Mouse (Mus musculus) heart, embryonic 14.5 days (tissue): ENCODE data around the gene Ccdc36. TPM values are rescaled to one million over a fixed set of nuclear protein-coding genes. Genes with fewer than 3 reads are reported as not detected.
A peak's percentile ranks its signal among the peaks of the same experiment; 100 is the strongest.

Experiments
- ATAC-seq: fragments of 200-750 bp; cut with Nextera tagmentation; 2 replicates; pipeline ENCODE4 v1.8.0; 2017; ENCODE audit warnings: low read depth, moderate TSS enrichment; ENCODE audit not compliant: insufficient number of reproducible peaks, insufficient read depth, low FRiP score
- H3K27ac ChIP-seq, 2 experiments: fragments of 200-500 bp in 1 of 2; fragments of 300-500 bp in 1 of 2; sonication (generic) in 1 of 2; replicated peaks in 1 of 2; 2 replicates each; pipeline ENCODE4 v1.5.1; 2012 to 2014; ENCODE audit warnings: low read depth in 2 of 2, low read length in 2 of 2, control low read depth in 1 of 2, mild to moderate bottlenecking in 1 of 2, mixed read lengths in 1 of 2; ENCODE audit not compliant: control insufficient read depth in 1 of 2, insufficient read depth in 1 of 2
- H3K27me3 ChIP-seq: fragments of 300-500 bp; sonication (generic); 2 replicates; pipeline ENCODE4 v1.6.1; 2014; ENCODE audit warnings: mild to moderate bottlenecking, low read length, control low read depth; ENCODE audit not compliant: control insufficient read depth, insufficient read depth
- H3K36me3 ChIP-seq: fragments of 300-500 bp; sonication (generic); 2 replicates; pipeline ENCODE4 v1.6.1; 2014; ENCODE audit warnings: mild to moderate bottlenecking, control low read depth, low read length, mixed read lengths; ENCODE audit not compliant: control insufficient read depth, insufficient read depth
- H3K4me1 ChIP-seq, 2 experiments: fragments of 200-500 bp in 1 of 2; fragments of 300-500 bp in 1 of 2; sonication (generic) in 1 of 2; 2 replicates each; pipeline ENCODE4 v1.6.1; 2012 to 2014; ENCODE audit warnings: low read length in 2 of 2, control low read depth in 1 of 2, mixed read lengths in 1 of 2; ENCODE audit not compliant: control insufficient read depth in 2 of 2, insufficient read depth in 2 of 2
- H3K4me2 ChIP-seq: fragments of 300-500 bp; sonication (generic); 2 replicates; pipeline ENCODE4 v1.6.1; 2014; ENCODE audit warnings: mild to moderate bottlenecking, low read length
- H3K4me3 ChIP-seq, 2 experiments: fragments of 200-500 bp in 1 of 2; fragments of 300-500 bp in 1 of 2; sonication (generic) in 1 of 2; 2 replicates each; pipeline ENCODE4 v1.5.1; 2012 to 2014; ENCODE audit warnings: low read length in 2 of 2, mild to moderate bottlenecking in 2 of 2, control low read depth in 1 of 2, low read depth in 1 of 2, moderate library complexity in 1 of 2; ENCODE audit not compliant: control insufficient read depth in 1 of 2, insufficient read depth in 1 of 2
- H3K9ac ChIP-seq: fragments of 300-500 bp; sonication (generic); 2 replicates; pipeline ENCODE4 v1.6.1; 2014; ENCODE audit warnings: mild to moderate bottlenecking, low read length
- H3K9me3 ChIP-seq: fragments of 300-500 bp; sonication (generic); 2 replicates; pipeline ENCODE4 v1.6.1; 2016; ENCODE audit warnings: low read length, control low read depth; ENCODE audit not compliant: control insufficient read depth
- WGBS: fragments of 180-500 bp; shearing (Covaris S2); extraction: QIAGEN DNeasy Blood & Tissue Kit; methylation state at CpG from one replicate; pipeline ENCODE4 v1.1.7; 2014; 5-methylcytosine and 5-hydroxymethylcytosine counted together
- polyA plus RNA-seq: library from polyadenylated mRNA; unstranded; fragments of >200 nt; fragmentation: Nextera tagmentation; extraction: Ambion mirVana; gene quantifications from 2 replicates; pipeline ENCODE4 v1.2.1, GENCODE M21; 2014

Gene Ccdc36
- polyA plus RNA-seq: 0.73 and 0.88 TPM in 2 replicates

DNA sequence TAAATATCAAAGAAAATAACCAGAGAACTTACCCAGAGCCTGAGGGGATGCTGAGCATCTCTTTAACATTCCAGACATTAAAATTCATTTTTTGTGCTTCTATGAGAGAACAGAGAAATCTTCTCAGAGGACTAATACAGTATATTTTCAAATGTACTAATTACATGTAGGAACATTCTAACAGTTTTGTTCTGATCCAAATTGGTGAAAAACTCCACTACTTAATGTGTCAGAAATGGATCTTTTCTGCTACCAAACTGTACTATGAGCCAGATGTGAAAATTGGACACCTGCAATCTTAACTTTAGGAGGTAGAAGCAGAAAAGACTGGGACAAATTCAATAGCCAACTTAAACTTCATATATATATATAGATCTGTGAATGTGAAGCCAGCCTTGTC is at the start of gene Ccdc36:
Gene Ccdc36, minus strand, starts transcription at position 101 of the 400 bp plus-strand sequence.
- ATAC-seq: no peak
- Histone ChIP-seq H3K27ac (no peak within 1 kb of the TSS), H3K4me2 (no peak within 1 kb of the TSS), H3K9me3 (no peaks in the 10 kb centered on the region), H3K27me3 (no peaks in the 10 kb centered on the region), H3K9ac (no peak within 1 kb of the TSS; the same call in 1 of the 2 replicates), H3K4me1 (no peaks in the 10 kb centered on the region; a peak in 1 of 4 replicates), H3K4me3 (no peak within 1 kb of the TSS), H3K36me3 (no peaks in the 10 kb centered on the region)

DNA sequence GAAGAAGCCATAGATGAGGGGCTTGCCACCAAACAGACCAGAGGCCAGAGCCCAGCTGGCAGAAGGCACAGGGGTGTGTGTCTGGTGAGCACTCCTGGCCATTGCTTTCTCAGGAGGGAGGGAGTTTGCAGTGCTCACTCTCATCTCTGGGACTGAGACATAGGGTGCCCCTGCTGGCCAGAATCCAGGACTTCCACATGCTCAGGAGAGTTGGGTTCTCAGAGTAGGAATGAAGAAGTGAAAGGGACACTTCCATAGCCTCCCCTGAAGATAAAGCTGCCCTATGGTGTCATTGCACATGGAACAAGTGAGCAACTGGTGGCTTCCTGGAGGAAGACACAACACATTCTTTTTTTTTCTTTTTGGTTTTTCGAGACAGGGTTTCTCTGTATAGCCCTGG is 46.2 kb upstream of the Ccdc36 start:
- H3K27ac ChIP-seq: no peak overlapping the region
- no peaks in the 10 kb centered on the region for H3K9me3 ChIP-seq
- WGBS: 50% methylated on average over 1 of the region's 1 CpGs
- H3K36me3 ChIP-seq: no peaks in the 10 kb centered on the region
- no peak overlapping the region for H3K9ac ChIP-seq
- H3K4me3 ChIP-seq: no peak overlapping the region
- peaks cover 6% of the 10 kb centered on the region in 2 experiments for H3K4me1 ChIP-seq
- H3K4me2 ChIP-seq: no peak overlapping the region
- H3K27me3 ChIP-seq: no peaks in the 10 kb centered on the region
- no peak for ATAC-seq

- no peak overlapping the region for H3K4me2 ChIP-seq
- ATAC-seq: no peak
- WGBS: 56% methylated on average over 4 of the region's 4 CpGs
Measured at GRCm38 (mm10) chr9:108469845-108470244, 41.6 kb upstream of the Ccdc36 start.

DNA sequence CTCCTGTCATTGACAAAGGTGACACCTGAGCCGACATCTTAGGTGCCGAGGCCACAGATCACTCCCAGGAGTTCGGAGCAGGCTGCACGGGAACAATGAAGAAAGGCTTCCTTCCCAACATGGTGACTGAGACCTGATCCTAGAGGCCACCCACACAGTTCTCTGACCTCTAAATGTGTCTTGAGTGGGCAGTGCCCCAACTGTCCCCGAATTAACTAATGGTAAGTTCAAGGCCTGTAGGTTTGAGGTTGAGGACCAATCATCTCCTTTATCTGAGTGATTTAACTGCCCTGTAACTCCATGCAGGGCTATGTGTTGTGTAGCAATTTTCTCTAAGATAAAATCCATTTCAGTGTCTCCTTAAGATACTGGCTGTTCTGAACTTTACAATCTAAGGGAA is 41.1 kb upstream of the Ccdc36 start:
- 71% methylated on average over 5 of the region's 5 CpGs for WGBS
- H3K4me1 ChIP-seq: no peaks in the 10 kb centered on the region
- H3K9ac ChIP-seq: no peak overlapping the region
- no peak overlapping the region for H3K4me3 ChIP-seq
- ATAC-seq: no peak
- H3K27ac ChIP-seq: no peak overlapping the region
- peaks cover 20% of the 10 kb centered on the region for H3K36me3 ChIP-seq
- no peak overlapping the region for H3K4me2 ChIP-seq
- no peaks in the 10 kb centered on the region for H3K27me3 ChIP-seq
- no peaks in the 10 kb centered on the region for H3K9me3 ChIP-seq

More at GRCm38 (mm10) chr9:108469845-108470244, 41.6 kb upstream of the Ccdc36 start:
- H3K4me3 ChIP-seq: no peak overlapping the region
- H3K36me3 ChIP-seq: peaks cover 16% of the 10 kb centered on the region
- H3K27ac ChIP-seq: no peak overlapping the region
- H3K4me1 ChIP-seq: no peaks in the 10 kb centered on the region
- no peak overlapping the region for H3K9ac ChIP-seq
- H3K27me3 ChIP-seq: no peaks in the 10 kb centered on the region
- H3K9me3 ChIP-seq: no peaks in the 10 kb centered on the region

- no peaks in the 10 kb centered on the region for H3K27me3 ChIP-seq
- H3K9ac ChIP-seq: no peak overlapping the region
- H3K4me2 ChIP-seq: no peak overlapping the region
- peaks cover 39% of the 10 kb centered on the region for H3K36me3 ChIP-seq
- H3K4me1 ChIP-seq: peaks cover 10 to 15% of the 10 kb centered on the region in 2 experiments
- no peak overlapping the region for H3K4me3 ChIP-seq
- no peak for ATAC-seq
- H3K27ac ChIP-seq: no peak overlapping the region
- WGBS: 94% methylated on average over 2 of the region's 2 CpGs
- H3K9me3 ChIP-seq: no peaks in the 10 kb centered on the region
Measured at GRCm38 (mm10) chr9:108466219-108466618, 37.9 kb upstream of the Ccdc36 start.

- 93% methylated on average over 9 of the region's 9 CpGs for WGBS
- no peak for ATAC-seq
- Histone ChIP-seq H3K4me2 (no peak overlapping the region), H3K9me3 (no peaks in the 10 kb centered on the region), H3K9ac (no peak overlapping the region), H3K27ac (no peak overlapping the region), H3K36me3 (peaks cover 39% of the 10 kb centered on the region), H3K4me3 (no peak overlapping the region), H3K27me3 (no peaks in the 10 kb centered on the region), H3K4me1 (peaks cover 11 to 16% of the 10 kb centered on the region in 2 experiments)
Measured at GRCm38 (mm10) chr9:108463713-108464112, 35.4 kb upstream of the Ccdc36 start.

GRCm38 (mm10) chr9:108462192-108462591 is 33.9 kb upstream of the Ccdc36 start:
- H3K27ac ChIP-seq: peak overlapping the region; percentile 51 to 90

DNA sequence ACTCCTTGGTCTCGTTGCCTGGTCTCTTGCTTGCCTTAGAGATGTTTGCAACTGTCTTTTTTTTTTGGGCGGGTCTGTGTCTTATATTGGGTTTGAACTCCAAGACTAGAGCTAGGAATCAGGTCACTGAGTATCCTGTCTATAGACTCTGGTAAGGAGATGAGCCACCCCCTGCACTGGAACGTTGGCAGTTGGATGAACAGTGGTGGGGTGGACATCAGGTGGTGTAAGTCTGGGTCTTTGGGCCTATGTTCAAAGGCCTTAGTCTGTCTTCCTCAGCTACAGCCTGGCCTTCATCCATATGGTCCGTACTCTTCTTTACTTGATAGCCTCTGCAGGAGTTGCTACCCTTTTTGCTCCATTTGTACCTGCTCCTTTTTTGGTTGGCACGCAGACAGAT is 33.4 kb upstream of the Ccdc36 start:
- peak overlapping the region; percentile 62 to 84; a peak in 2 of 4 replicates for H3K4me3 ChIP-seq
- peak overlapping the region; percentile 72 for H3K4me2 ChIP-seq
- peak overlapping the region; percentile 47 to 90 for H3K27ac ChIP-seq
- peak overlapping the region; percentile 93 for H3K9ac ChIP-seq
- H3K27me3 ChIP-seq: no peaks in the 10 kb centered on the region
- H3K9me3 ChIP-seq: no peaks in the 10 kb centered on the region
- peaks cover 11 to 16% of the 10 kb centered on the region in 2 experiments for H3K4me1 ChIP-seq
- no peak for ATAC-seq
- peaks cover 39% of the 10 kb centered on the region for H3K36me3 ChIP-seq
- WGBS: 91% methylated on average over 5 of the region's 5 CpGs

More at GRCm38 (mm10) chr9:108462192-108462591, 33.9 kb upstream of the Ccdc36 start:
- no peak overlapping the region for H3K4me3 ChIP-seq
- H3K4me2 ChIP-seq: peak overlapping the region; percentile 72
- peaks cover 39% of the 10 kb centered on the region for H3K36me3 ChIP-seq
- 65% methylated on average over 10 of the region's 10 CpGs for WGBS
- H3K4me1 ChIP-seq: peaks cover 11 to 16% of the 10 kb centered on the region in 2 experiments
- H3K9ac ChIP-seq: no peak overlapping the region
- no peaks in the 10 kb centered on the region for H3K9me3 ChIP-seq
- no peak for ATAC-seq
- H3K27me3 ChIP-seq: no peaks in the 10 kb centered on the region
